Mouse (Mus musculus) stomach, embryonic 16.5 days (tissue): Measurements from ENCODE around the gene Hsd11b2. TPM values are rescaled to one million over a fixed set of nuclear protein-coding genes. Genes with fewer than 3 reads are reported as not detected.

ENCODE experiments used
- ATAC-seq: fragments of 200-750 bp; cut with Nextera tagmentation; 2 replicates; pipeline ENCODE4 v1.8.0; 2017; ENCODE audit warnings: moderate number of reproducible peaks, moderate TSS enrichment; ENCODE audit not compliant: insufficient read depth, low FRiP score
- H3K27ac ChIP-seq: fragments of 300-500 bp; sonication (generic); 2 replicates; pipeline ENCODE4 v1.5.1; 2014; ENCODE audit warnings: low read length
- H3K27me3 ChIP-seq: fragments of 300-500 bp; sonication (generic); 2 replicates; pipeline ENCODE4 v1.6.1; 2014; ENCODE audit warnings: low read length, control low read depth, mixed read lengths; ENCODE audit not compliant: control insufficient read depth, insufficient read depth
- H3K36me3 ChIP-seq: fragments of 300-500 bp; sonication (generic); 2 replicates; pipeline ENCODE4 v1.6.1; 2014; ENCODE audit warnings: low read length; ENCODE audit not compliant: control insufficient read depth, insufficient read depth
- H3K4me1 ChIP-seq: fragments of 300-500 bp; sonication (generic); 2 replicates; pipeline ENCODE4 v1.6.1; 2014; ENCODE audit warnings: low read length, control low read depth, mixed read lengths; ENCODE audit not compliant: control insufficient read depth, insufficient read depth
- H3K4me2 ChIP-seq: fragments of 300-500 bp; sonication (generic); 2 replicates; pipeline ENCODE4 v1.6.1; 2014; ENCODE audit warnings: low read depth, low read length, mixed read lengths
- H3K4me3 ChIP-seq: fragments of 300-500 bp; sonication (generic); replicated peaks from 2 replicates; pipeline ENCODE4 v1.5.1; 2014; ENCODE audit warnings: mild to moderate bottlenecking, low read length
- H3K9ac ChIP-seq: fragments of 300-500 bp; sonication (generic); 2 replicates; pipeline ENCODE4 v1.6.1; 2014; ENCODE audit warnings: low read length
- H3K9me3 ChIP-seq: fragments of 300-500 bp; sonication (generic); replicated peaks from 2 replicates; pipeline ENCODE4 v1.6.1; 2016; ENCODE audit warnings: low read length, control low read depth; ENCODE audit not compliant: control insufficient read depth
- WGBS: fragments of 180-500 bp; shearing (Covaris S2); extraction: QIAGEN DNeasy Blood & Tissue Kit; methylation state at CpG from one replicate; pipeline ENCODE4 v1.1.7; 2014; 5-methylcytosine and 5-hydroxymethylcytosine counted together
- polyA plus RNA-seq: library from polyadenylated mRNA; unstranded; fragments of >200 nt; fragmentation: Nextera tagmentation; extraction: Ambion mirVana; gene quantifications from 2 replicates; pipeline ENCODE4 v1.2.1, GENCODE M21; 2015

Gene Hsd11b2
- 2.5 and 2.8 TPM in 2 replicates for polyA plus RNA-seq

GRCm38 (mm10) chr8:105518436-105519313, at the start of gene Hsd11b2:
Gene Hsd11b2, plus strand, starts transcription at chr8:105518755.
- Histone ChIP-seq H3K4me3 (peak within 1 kb of the TSS; percentile 53), H3K9ac (peak within 1 kb of the TSS; percentile 60), H3K4me1 (peaks cover 31% of the 10 kb centered on the region), H3K36me3 (no peaks in the 10 kb centered on the region), H3K9me3 (no peaks in the 10 kb centered on the region), H3K27me3 (no peaks in the 10 kb centered on the region; the same call in 1 of the 2 replicates), H3K27ac (no peak within 1 kb of the TSS), H3K4me2 (peak within 1 kb of the TSS; percentile 99)
- under 1% methylated on average over 68 of the region's 68 CpGs for WGBS
- peak; percentile 34 for ATAC-seq

GRCm38 (mm10) chr8:105469041-105469695, 49.4 kb upstream of the Hsd11b2 start:
- H3K4me3 ChIP-seq = no peak overlapping the region

GRCm38 (mm10) chr8:105469816-105470215, 48.7 kb upstream of the Hsd11b2 start:
- Histone ChIP-seq H3K4me3 (no peak overlapping the region), H3K27me3 (no peaks in the 10 kb centered on the region), H3K4me2 (peak overlapping the region; percentile 62; the same call in 1 of the 2 replicates), H3K36me3 (no peaks in the 10 kb centered on the region), H3K4me1 (peaks cover 39% of the 10 kb centered on the region), H3K9ac (0 out of 2 replicates have a peak overlapping the region, but pooled peaks have one; percentile 2), H3K27ac (no peak overlapping the region), H3K9me3 (no peaks in the 10 kb centered on the region)
- no peak for ATAC-seq
- WGBS = 85% methylated on average over 5 of the region's 5 CpGs

More at GRCm38 (mm10) chr8:105469041-105469695, 49.4 kb upstream of the Hsd11b2 start:
- Histone ChIP-seq H3K9ac (no peak overlapping the region), H3K4me1 (peaks cover 33% of the 10 kb centered on the region), H3K36me3 (no peaks in the 10 kb centered on the region), H3K27me3 (no peaks in the 10 kb centered on the region), H3K4me2 (0 out of 2 replicates have a peak overlapping the region, but pooled peaks have one; percentile 62), H3K9me3 (no peaks in the 10 kb centered on the region), H3K27ac (no peak overlapping the region)
- WGBS = 40% methylated on average over 6 of the region's 6 CpGs
- peak; percentile 32; the same call in 1 of the 2 replicates for ATAC-seq

- Histone ChIP-seq H3K27ac (no peak overlapping the region), H3K4me1 (peaks cover 41% of the 10 kb centered on the region), H3K9me3 (no peaks in the 10 kb centered on the region), H3K4me2 (peak overlapping the region; percentile 62; the same call in 1 of the 2 replicates), H3K9ac (0 out of 2 replicates have a peak overlapping the region, but pooled peaks have one; percentile 2), H3K36me3 (no peaks in the 10 kb centered on the region), H3K4me3 (peak overlapping the region; percentile 38), H3K27me3 (no peaks in the 10 kb centered on the region)
- 70% methylated on average over 5 of the region's 5 CpGs for WGBS
- ATAC-seq = no peak
Observed at GRCm38 (mm10) chr8:105470262-105470661, 48.3 kb upstream of the Hsd11b2 start.

- H3K9me3 ChIP-seq = no peaks in the 10 kb centered on the region
- 19% methylated on average over 11 of the region's 11 CpGs for WGBS
- H3K27me3 ChIP-seq = no peaks in the 10 kb centered on the region
- H3K36me3 ChIP-seq = no peaks in the 10 kb centered on the region
- H3K27ac ChIP-seq = peak overlapping the region; percentile 34; the same call in 1 of the 2 replicates
- H3K4me2 ChIP-seq = peak overlapping the region; percentile 62
- H3K4me3 ChIP-seq = peak overlapping the region; percentile 38
- peaks cover 41% of the 10 kb centered on the region for H3K4me1 ChIP-seq
- H3K9ac ChIP-seq = peak overlapping the region; percentile 66
- no peak for ATAC-seq
Observed at GRCm38 (mm10) chr8:105470681-105471313, 47.8 kb upstream of the Hsd11b2 start.

GRCm38 (mm10) chr8:105471314-105472015, 47.1 kb upstream of the Hsd11b2 start, which contains the start of gene Tppp3:
Gene Tppp3, minus strand, starts transcription at chr8:105471526.
- Histone ChIP-seq H3K4me1 (peaks cover 41% of the 10 kb centered on the region), H3K4me2 (peak within 1 kb of the TSS; percentile 62), H3K27ac (peak within 1 kb of the TSS; percentile 37; the same call in 1 of the 2 replicates), H3K9ac (peak within 1 kb of the TSS; percentile 66), H3K27me3 (no peaks in the 10 kb centered on the region), H3K4me3 (peak within 1 kb of the TSS; percentile 38), H3K36me3 (no peaks in the 10 kb centered on the region), H3K9me3 (no peaks in the 10 kb centered on the region)
- 10% methylated on average over 25 of the region's 25 CpGs for WGBS
- ATAC-seq = peak; percentile 95

- Histone ChIP-seq H3K9me3 (no peaks in the 10 kb centered on the region), H3K27me3 (no peaks in the 10 kb centered on the region), H3K4me1 (peaks cover 41% of the 10 kb centered on the region), H3K4me3 (no peak overlapping the region), H3K27ac (no peak overlapping the region), H3K4me2 (no peak overlapping the region), H3K9ac (no peak overlapping the region), H3K36me3 (no peaks in the 10 kb centered on the region)
- 53% methylated on average over 23 of the region's 23 CpGs for WGBS
- ATAC-seq = no peak
Observed at GRCm38 (mm10) chr8:105472414-105472932, 46.1 kb upstream of the Hsd11b2 start.

- Histone ChIP-seq H3K9ac (no peak overlapping the region), H3K4me2 (no peak overlapping the region), H3K36me3 (no peaks in the 10 kb centered on the region), H3K4me1 (peaks cover 41% of the 10 kb centered on the region), H3K4me3 (no peak overlapping the region), H3K27me3 (no peaks in the 10 kb centered on the region), H3K27ac (no peak overlapping the region), H3K9me3 (no peaks in the 10 kb centered on the region)
- ATAC-seq = no peak
- 76% methylated on average over 9 of the region's 9 CpGs for whole genome bisulfite sequencing
Observed at GRCm38 (mm10) chr8:105472983-105473382, 45.6 kb upstream of the Hsd11b2 start.
